Mouse (Mus musculus) neural tube, embryonic 11.5 days (tissue): Measurements from ENCODE around the gene Sirpa. TPM values are rescaled to one million over a fixed set of nuclear protein-coding genes. Genes with fewer than 3 reads are reported as not detected.

Experiments used
- ATAC-seq: fragments of 200-750 bp; cut with Nextera tagmentation; 2 replicates; pipeline ENCODE4 v1.8.0; 2017; ENCODE audit warnings: moderate number of reproducible peaks, mild to moderate bottlenecking, moderate TSS enrichment, moderate library complexity; ENCODE audit not compliant: insufficient read depth, low FRiP score, low TSS enrichment
- DNase-seq: peaks from one replicate; pipeline ENCODE4 v3.0.0-alpha.2; 2015; ENCODE audit warnings: low spot score
- H3K27ac ChIP-seq: fragments of 300-500 bp; sonication (generic); 2 replicates; pipeline ENCODE4 v1.5.1; 2014; ENCODE audit warnings: low read depth, mild to moderate bottlenecking, low read length
- H3K27me3 ChIP-seq: fragments of 300-500 bp; sonication (generic); 2 replicates; pipeline ENCODE4 v1.6.1; 2014; ENCODE audit warnings: mild to moderate bottlenecking, low read length, mixed read lengths; ENCODE audit not compliant: control insufficient read depth, insufficient read depth
- H3K36me3 ChIP-seq: fragments of 300-500 bp; sonication (generic); 2 replicates; pipeline ENCODE4 v1.6.1; 2014; ENCODE audit warnings: mild to moderate bottlenecking, low read length, moderate library complexity, mixed read lengths; ENCODE audit not compliant: control insufficient read depth, insufficient read depth
- H3K4me1 ChIP-seq: fragments of 300-500 bp; sonication (generic); 2 replicates; pipeline ENCODE4 v1.6.1; 2014; ENCODE audit warnings: low read length, mixed read lengths; ENCODE audit not compliant: control insufficient read depth, insufficient read depth
- H3K4me2 ChIP-seq: fragments of 300-500 bp; sonication (generic); 2 replicates; pipeline ENCODE4 v1.6.1; 2014; ENCODE audit warnings: low read depth, mild to moderate bottlenecking, moderate library complexity
- H3K4me3 ChIP-seq: fragments of 300-500 bp; sonication (generic); 2 replicates; pipeline ENCODE4 v1.5.1; 2014; ENCODE audit warnings: low read depth, low read length
- H3K9ac ChIP-seq: fragments of 300-500 bp; sonication (generic); 2 replicates; pipeline ENCODE4 v1.6.1; 2014; ENCODE audit warnings: mild to moderate bottlenecking, low read length
- H3K9me3 ChIP-seq: fragments of 300-500 bp; sonication (generic); 2 replicates; pipeline ENCODE4 v1.6.1; 2016; ENCODE audit warnings: low read length; ENCODE audit not compliant: control insufficient read depth
- WGBS: fragments of 180-500 bp; shearing (Covaris S2); extraction: QIAGEN DNeasy Blood & Tissue Kit; methylation state at CpG from one replicate; pipeline ENCODE4 v1.1.7; 2014; 5-methylcytosine and 5-hydroxymethylcytosine counted together
- polyA plus RNA-seq: library from polyadenylated mRNA; unstranded; fragments of >200 nt; fragmentation: Nextera tagmentation; extraction: Ambion mirVana; gene quantifications from 2 replicates; pipeline ENCODE4 v1.2.1, GENCODE M21; 2014

Sirpa gene
- polyA plus RNA-seq, 1 experiment from 2014 or later = 18.9 TPM

DNA sequence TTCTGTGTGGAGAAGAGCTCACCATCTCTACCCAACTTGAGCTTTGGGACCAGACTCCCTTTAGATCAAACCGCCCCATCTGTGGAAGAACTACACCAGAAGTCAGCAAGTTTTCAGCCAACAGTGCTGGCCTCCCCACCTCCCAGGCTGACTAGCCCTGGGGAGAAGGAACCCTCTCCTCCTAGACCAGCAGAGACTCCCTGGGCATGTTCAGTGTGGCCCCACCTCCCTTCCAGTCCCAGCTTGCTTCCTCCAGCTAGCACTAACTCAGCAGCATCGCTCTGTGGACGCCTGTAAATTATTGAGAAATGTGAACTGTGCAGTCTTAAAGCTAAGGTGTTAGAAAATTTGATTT lies 37.9 kb downstream of the Sirpa start:
- no peaks in the 10 kb centered on the region for H3K36me3 ChIP-seq
- no peaks in the 10 kb centered on the region for H3K27me3 ChIP-seq
- DNase-seq (no peak), ATAC-seq (no peak)
- H3K9me3 ChIP-seq = no peaks in the 10 kb centered on the region
- H3K4me1 ChIP-seq = no peaks in the 10 kb centered on the region
- no peak overlapping the region for H3K4me2 ChIP-seq
- WGBS = 99% methylated on average over 3 of the region's 3 CpGs
- H3K4me3 ChIP-seq = no peak overlapping the region
- H3K27ac ChIP-seq = no peak overlapping the region
- no peak overlapping the region for H3K9ac ChIP-seq

DNA sequence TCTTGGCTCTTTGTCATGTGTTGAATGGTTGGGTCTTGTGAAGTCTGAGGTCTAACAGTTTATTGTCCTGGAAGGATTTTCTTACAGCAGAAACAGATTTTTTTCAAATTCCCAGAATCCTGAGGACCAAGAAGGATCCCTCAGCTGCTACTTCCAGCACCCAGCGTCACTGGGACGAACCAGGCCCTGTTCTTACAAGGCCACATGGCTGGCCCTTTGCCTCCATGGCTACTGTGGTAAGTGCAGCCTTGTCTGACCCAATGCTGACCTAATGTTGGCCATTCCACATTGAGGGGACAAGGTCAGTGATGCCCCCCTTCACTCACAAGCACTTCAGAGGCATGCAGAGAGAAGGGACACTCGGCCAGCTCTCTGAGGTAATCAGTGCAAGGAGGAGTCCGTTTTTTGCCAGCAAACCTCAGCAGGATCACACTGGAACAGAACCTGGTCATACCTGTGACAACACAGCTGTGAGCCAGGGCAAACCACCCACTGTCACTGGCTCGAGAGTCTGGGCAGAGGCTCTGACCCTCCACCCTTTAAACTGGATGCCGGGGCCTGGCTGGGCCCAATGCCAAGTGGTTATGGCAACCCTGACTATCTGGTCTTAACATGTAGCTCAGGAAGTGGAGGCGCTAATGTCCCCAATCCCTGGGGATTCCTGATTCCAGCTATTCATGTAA lies 38.5 kb downstream of the Sirpa start:
- H3K27ac ChIP-seq = no peak overlapping the region
- ATAC-seq = no peak
- no peak for DNase-seq
- no peak overlapping the region for H3K4me3 ChIP-seq
- H3K4me2 ChIP-seq = no peak overlapping the region
- no peak overlapping the region for H3K9ac ChIP-seq
- 91% methylated on average over 7 of the region's 7 CpGs for WGBS
- H3K4me1 ChIP-seq = no peaks in the 10 kb centered on the region
- H3K27me3 ChIP-seq = no peaks in the 10 kb centered on the region
- no peaks in the 10 kb centered on the region for H3K9me3 ChIP-seq
- no peaks in the 10 kb centered on the region for H3K36me3 ChIP-seq

DNA sequence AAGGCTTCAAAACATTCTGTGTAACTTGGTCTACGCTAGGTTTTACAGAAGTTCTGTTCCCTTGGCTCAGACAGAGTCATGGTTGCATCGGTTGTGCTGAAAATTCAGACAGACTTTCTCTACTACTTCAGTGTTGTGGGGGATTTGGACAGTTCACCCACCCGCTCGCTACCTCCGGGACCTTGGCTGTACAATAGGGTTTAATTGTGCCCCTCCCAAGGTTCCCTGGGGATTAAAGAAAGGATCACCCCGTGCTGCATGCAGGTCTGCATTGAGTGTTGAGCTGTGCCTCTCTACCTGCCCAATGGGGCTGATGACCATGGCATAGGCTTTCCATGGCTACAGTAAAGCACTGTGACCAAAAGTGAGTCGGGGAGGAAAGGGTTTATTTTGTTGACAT lies 39.7 kb downstream of the Sirpa start:
- Histone ChIP-seq H3K9me3 (no peaks in the 10 kb centered on the region), H3K9ac (no peak overlapping the region), H3K4me2 (no peak overlapping the region), H3K4me1 (no peaks in the 10 kb centered on the region), H3K4me3 (no peak overlapping the region), H3K27ac (no peak overlapping the region), H3K27me3 (no peaks in the 10 kb centered on the region), H3K36me3 (no peaks in the 10 kb centered on the region)
- 90% methylated on average over 7 of the region's 7 CpGs for WGBS
- ATAC-seq = no peak
- no peak for DNase-seq

DNA sequence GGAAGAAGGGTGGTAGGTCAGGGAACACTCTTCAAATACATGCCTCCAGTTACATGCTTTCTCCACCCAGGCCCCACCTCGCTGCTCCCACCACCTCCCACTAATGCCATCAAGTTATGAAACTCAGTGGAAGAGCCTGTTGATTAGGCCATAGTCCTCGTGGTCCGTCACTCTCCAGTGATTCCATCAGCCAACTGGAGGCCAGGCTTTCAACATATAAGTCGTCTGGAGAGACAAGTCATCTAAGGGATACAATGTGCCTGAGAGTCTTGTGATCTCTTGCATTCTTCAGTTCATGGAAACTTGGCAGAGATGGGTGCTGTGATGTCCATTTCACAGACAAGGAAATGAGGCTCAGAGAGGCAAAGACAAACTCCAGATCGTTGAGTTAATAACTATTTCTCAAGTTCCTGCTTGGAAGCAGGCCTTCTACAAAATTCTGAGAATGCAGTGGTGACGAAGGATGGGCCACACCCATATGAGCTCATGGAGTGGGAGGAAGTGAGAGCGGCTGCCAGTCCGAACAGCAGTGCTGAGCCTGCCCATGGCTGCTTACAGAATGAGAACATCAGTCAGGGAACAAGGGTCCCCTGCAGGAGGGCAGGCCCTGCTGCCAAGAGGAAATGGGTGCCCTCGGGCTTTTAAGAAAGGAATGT lies 40.6 kb downstream of the Sirpa start:
- Histone ChIP-seq H3K27ac (no peak overlapping the region), H3K4me3 (no peak overlapping the region), H3K36me3 (no peaks in the 10 kb centered on the region), H3K9me3 (no peaks in the 10 kb centered on the region), H3K4me1 (no peaks in the 10 kb centered on the region), H3K9ac (no peak overlapping the region), H3K27me3 (no peaks in the 10 kb centered on the region), H3K4me2 (no peak overlapping the region)
- no peak for DNase-seq
- ATAC-seq = no peak
- WGBS = 80% methylated on average over 9 of the region's 9 CpGs

DNA sequence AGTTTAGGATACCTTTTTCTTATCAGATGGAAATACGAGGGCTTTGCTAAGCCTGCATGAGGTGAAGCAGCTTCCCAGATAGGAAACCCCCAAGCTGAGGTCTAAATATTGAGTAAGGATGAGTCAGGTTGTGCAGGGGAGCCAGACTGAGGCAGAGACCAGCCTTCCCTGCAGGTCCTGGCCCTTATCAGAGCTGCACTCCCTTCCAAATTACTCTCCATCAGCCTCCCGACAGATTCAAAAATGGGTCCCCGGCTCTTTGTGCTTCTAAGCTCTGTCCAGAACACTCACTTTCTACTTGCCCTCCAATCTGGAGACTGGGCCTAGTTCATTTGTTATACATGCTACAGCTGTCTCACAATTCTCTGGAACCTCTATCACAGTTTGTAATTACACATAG lies 41.3 kb downstream of the Sirpa start:
- 89% methylated on average over 3 of the region's 3 CpGs for WGBS
- Histone ChIP-seq H3K9me3 (no peaks in the 10 kb centered on the region), H3K4me1 (no peaks in the 10 kb centered on the region), H3K4me2 (no peak overlapping the region), H3K27ac (no peak overlapping the region), H3K9ac (no peak overlapping the region), H3K36me3 (no peaks in the 10 kb centered on the region), H3K27me3 (no peaks in the 10 kb centered on the region), H3K4me3 (no peak overlapping the region)
- no peak for ATAC-seq
- no peak for DNase-seq

DNA sequence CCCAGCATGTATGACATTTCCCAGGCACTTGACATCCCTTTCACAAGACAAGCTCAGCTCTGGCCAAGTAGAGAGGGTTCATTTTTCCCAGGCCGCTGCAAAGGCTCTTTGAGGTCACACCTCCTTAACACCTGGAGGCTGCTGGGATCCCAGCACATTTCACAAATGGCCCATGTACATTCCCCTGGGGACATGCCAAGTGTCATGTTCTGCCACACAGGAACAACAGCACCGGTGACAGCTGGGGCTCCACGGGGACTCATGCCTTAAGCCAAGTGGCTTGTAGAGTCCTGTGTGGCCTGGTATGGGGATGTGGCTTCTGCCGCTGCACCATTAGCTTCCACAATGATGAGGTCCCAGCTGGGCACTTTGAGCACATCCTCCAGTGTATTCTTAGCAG lies 60.0 kb downstream of the Sirpa start:
- Histone ChIP-seq H3K9ac (no peak overlapping the region), H3K4me3 (no peak overlapping the region), H3K27ac (no peak overlapping the region), H3K27me3 (no peaks in the 10 kb centered on the region), H3K4me1 (no peaks in the 10 kb centered on the region), H3K36me3 (no peaks in the 10 kb centered on the region), H3K9me3 (no peaks in the 10 kb centered on the region), H3K4me2 (no peak overlapping the region)
- ATAC-seq = no peak
- WGBS = 67% methylated on average over 4 of the region's 4 CpGs
- no peak for DNase-seq

DNA sequence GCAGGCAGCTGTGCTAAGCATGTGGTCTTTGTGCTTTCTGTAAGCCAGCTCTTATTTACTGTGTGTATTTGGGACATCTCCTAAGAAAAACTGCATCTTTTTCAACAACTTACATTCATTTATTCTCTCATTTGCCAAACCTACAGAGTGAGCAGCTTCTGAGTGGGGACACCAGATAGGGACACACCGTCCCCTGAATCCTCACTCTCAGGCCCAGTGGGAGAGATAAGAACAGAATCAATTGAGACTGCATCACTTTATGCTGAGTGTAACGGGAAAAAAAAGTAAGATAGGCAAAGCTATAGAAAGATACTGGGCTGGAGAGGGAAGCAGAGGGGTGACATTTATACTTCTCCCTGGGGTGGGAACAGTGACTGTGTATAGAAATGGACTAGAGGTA lies 61.0 kb downstream of the Sirpa start:
- H3K9me3 ChIP-seq = no peaks in the 10 kb centered on the region
- no peak overlapping the region for H3K4me3 ChIP-seq
- no peaks in the 10 kb centered on the region for H3K27me3 ChIP-seq
- no peak overlapping the region for H3K27ac ChIP-seq
- DNase-seq (no peak), ATAC-seq (no peak)
- no peak overlapping the region for H3K9ac ChIP-seq
- no peaks in the 10 kb centered on the region for H3K36me3 ChIP-seq
- no peaks in the 10 kb centered on the region for H3K4me1 ChIP-seq
- 91% methylated on average over 2 of the region's 2 CpGs for WGBS
- no peak overlapping the region for H3K4me2 ChIP-seq

DNA sequence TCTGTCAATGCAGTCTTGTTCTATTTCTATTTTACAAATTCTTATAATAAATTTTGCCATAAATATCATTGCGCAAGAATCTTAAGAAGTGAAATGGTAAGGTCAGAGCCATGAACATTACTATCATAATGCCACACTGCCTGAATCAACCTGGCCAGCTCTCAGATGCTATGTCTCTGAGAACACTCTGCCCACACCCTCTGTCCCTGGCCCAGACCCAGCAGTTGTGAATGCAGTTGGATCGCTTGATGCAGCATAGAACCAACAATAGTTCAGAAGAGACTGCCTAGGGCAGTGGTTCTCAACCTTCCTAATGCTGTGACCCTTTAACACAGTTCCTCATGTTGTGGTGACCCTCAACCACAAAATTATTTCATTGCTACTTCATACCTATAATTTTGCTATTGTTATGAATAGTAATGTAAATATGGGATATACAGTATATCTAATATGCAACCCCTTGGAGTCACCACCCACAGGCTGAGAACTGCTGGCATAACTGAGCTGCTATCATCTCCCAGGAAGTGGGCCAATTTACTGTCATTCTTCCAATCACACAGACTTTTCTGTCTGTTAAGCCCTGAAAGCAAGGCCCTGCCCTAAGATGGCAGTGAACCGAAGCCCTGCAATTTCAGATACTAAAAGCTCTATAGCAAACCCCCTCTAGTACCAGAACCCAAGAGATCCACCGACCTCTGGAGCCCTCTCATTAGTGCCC lies 61.8 kb downstream of the Sirpa start:
- Histone ChIP-seq H3K27ac (no peak overlapping the region), H3K4me2 (no peak overlapping the region), H3K9ac (no peak overlapping the region), H3K27me3 (no peaks in the 10 kb centered on the region), H3K4me1 (no peaks in the 10 kb centered on the region), H3K36me3 (no peaks in the 10 kb centered on the region), H3K4me3 (no peak overlapping the region), H3K9me3 (no peaks in the 10 kb centered on the region)
- DNase-seq (no peak), ATAC-seq (no peak)
- 85% methylated on average over 4 of the region's 4 CpGs for WGBS

DNA sequence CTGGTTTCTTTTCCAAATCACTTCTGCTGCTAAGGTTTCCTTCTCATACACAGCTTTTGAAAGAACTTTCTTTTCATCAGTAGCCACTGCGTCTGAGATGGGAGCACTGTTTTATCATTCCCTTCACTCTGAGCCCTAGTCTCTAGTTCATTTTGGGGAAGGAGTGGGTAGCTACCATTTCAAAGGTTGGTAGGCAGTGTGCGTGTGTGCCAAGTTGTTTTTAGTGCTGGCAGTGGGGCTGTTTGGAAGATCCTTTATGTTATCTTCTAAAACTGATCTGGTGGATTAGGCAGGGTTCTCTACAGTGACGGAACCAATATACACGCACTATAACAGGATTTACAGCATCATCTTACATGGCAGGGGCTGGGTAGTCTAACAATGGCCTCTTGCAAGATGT lies 62.4 kb downstream of the Sirpa start:
- Histone ChIP-seq H3K36me3 (no peaks in the 10 kb centered on the region), H3K4me2 (no peak overlapping the region), H3K9me3 (no peaks in the 10 kb centered on the region), H3K4me1 (no peaks in the 10 kb centered on the region), H3K9ac (no peak overlapping the region), H3K27me3 (no peaks in the 10 kb centered on the region), H3K27ac (no peak overlapping the region), H3K4me3 (no peak overlapping the region)
- DNase-seq = no peak
- no peak for ATAC-seq
- 89% methylated on average over 4 of the region's 4 CpGs for WGBS
